Mouse (Mus musculus): ENCODE data around the gene Morc4.

DNA sequence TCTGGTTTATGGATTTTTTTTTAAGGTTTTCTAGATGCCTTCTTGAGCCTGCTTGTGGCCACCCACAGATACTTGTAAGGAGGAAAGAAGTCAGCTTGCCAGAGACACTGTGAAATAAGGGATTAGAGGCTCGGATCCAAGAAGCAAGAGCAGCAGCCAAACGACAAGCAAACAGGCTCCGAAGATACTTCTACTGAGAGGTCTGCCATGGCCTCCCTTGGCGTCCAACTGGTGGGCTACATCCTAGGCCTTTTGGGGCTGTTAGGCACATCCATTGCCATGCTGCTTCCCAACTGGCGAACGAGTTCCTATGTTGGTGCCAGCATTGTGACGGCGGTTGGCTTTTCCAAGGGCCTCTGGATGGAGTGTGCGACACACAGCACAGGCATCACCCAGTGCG, 63.0 kb downstream of the Morc4 start:
- no peak for TF ChIP-seq MAFK (IDR thresholded peaks at IDR 0.05; ENCODE audit: insufficient replicate concordance, low read length)
- no peak for TF ChIP-seq CTCF (conservative IDR thresholded peaks at IDR 0.05 in 1 of 2, IDR thresholded peaks at IDR 0.05 in 1 of 2; ENCODE audit: low read depth in 2 of 2, low read length in 2 of 2)
- TF ChIP-seq POLR2A (IDR thresholded peaks at IDR 0.05; ENCODE audit: low read depth, low read length): no peak
- no peak for TF ChIP-seq RAD21 (IDR thresholded peaks at IDR 0.05; ENCODE audit: low read depth, low read length)
- TF ChIP-seq HCFC1 (IDR thresholded peaks at IDR 0.05; ENCODE audit: low read depth, low read length): no peak
- TF ChIP-seq CHD1 (IDR thresholded peaks at IDR 0.05; ENCODE audit: low read depth, low read length): no peak
- TF ChIP-seq EP300 (IDR thresholded peaks at IDR 0.05; ENCODE audit: low read length): no peak
- no peak for TF ChIP-seq TCF12 (IDR thresholded peaks at IDR 0.05; ENCODE audit: low read depth, low read length)
- TF ChIP-seq MAZ (IDR thresholded peaks at IDR 0.05; ENCODE audit: low read depth, low read length): no peak
- TF ChIP-seq TBP (conservative IDR thresholded peaks at IDR 0.05; ENCODE audit: low read depth, low read length): no peak
- no peak for TF ChIP-seq JUND (conservative IDR thresholded peaks at IDR 0.05; ENCODE audit: low read depth, low read length)
